Mouse (Mus musculus): ENCODE results near the gene Sumf1. TPM values are rescaled to one million over a fixed set of nuclear protein-coding genes. Genes with fewer than 3 reads are reported as not detected.

Gene Sumf1
- polyA plus RNA-seq, 1 experiment from 2014 or later, result 23.1 TPM

DNA sequence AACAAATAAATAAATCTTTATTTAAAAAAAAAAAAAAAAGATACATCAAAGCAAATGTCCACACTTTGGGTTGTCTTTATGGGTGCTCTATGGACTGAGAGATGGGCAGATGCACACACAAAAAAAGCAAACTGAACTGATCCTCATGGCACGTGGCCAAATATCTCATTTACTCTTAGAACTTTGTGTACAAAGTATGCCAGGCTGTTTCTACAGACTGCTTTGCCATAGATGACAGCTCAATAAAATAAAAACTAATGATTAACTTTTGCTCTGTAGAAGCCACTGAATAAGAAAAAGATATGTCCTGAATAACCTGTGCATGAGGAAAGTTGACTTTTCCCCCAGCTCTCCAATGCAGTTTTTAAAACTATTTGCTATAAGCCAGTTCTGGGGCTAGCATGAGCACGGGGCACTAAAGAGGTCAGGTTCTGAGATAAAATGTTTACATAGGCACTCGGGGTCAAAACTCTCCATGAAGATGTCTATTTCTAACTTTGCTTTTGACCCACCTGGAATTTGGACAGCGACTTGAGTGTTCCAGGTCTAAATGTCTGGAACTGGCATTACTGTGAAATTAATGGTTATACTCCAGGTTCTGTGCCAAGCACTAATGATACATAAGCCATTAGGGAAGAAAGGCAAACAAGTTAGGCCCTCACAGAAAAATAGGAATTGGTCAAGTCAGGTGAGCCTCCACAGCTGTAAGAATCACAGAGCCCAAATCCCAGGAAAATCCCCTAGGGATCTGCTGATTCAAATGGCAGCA, 44.5 kb downstream of the Sumf1 start:
- WGBS, result 50% methylated on average over 4 of the region's 4 CpGs
- H3K4me2 ChIP-seq, result no peak overlapping the region
- no peaks in the 10 kb centered on the region for H3K4me1 ChIP-seq
- no peaks in the 10 kb centered on the region for H3K9me3 ChIP-seq
- no peak overlapping the region for H3K27ac ChIP-seq
- H3K36me3 ChIP-seq, result no peaks in the 10 kb centered on the region
- peak; percentile 60; the same call in 1 of the 2 replicates for ATAC-seq (ENCODE audit: insufficient read depth, low FRiP score, low read depth)
- H3K9ac ChIP-seq, result no peak overlapping the region
- H3K27me3 ChIP-seq (replicated peaks), result no peaks in the 10 kb centered on the region
- no peak overlapping the region for H3K4me3 ChIP-seq (replicated peaks)

DNA sequence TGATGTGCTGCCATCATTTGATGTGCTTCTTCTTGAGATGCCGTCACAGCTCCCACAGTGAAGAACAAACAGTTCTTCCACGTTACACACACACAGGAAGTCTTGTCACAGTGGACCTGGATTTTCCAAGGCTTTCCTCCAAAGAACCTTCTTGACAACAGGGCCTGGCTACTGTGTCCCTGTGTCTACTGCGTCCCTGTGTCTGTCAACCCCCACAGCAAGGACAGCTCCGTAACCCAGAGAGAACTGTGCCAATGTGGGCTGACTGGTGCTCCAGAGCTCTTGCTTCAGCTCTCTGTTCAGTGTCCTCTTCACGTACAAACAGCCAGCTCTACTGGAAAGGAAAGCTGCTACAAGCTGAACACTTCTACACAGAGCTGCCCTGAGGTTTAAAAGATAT, 48.4 kb downstream of the Sumf1 start:
- 84% methylated on average over 5 of the region's 5 CpGs for WGBS
- no peak for ATAC-seq (ENCODE audit: insufficient read depth, low FRiP score, low read depth)
- Histone ChIP-seq H3K9me3 (no peaks in the 10 kb centered on the region), H3K36me3 (no peaks in the 10 kb centered on the region), H3K27me3 (replicated peaks) (no peaks in the 10 kb centered on the region), H3K9ac (no peak overlapping the region), H3K27ac (no peak overlapping the region), H3K4me1 (no peaks in the 10 kb centered on the region), H3K4me3 (replicated peaks) (no peak overlapping the region), H3K4me2 (no peak overlapping the region)

DNA sequence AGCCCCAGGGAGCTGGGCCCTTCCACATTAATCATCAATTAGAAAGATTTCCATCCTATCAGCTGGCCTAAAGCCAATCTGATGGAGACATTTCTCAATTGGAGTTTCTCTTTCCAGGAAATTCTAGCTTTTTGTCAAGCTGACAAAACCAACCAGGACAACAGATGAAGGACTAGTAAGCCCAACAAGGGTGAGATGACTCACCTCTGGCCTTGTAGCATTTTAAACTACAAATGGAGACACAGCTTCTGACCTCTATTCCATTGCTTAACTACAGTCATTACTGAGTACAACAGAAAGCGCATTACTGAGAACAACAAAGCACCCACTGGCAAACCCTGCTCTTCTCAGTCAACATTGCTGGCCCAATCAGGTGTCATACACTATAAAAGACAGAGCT, 49.1 kb downstream of the Sumf1 start:
- no peak overlapping the region for H3K4me3 ChIP-seq (replicated peaks)
- no peaks in the 10 kb centered on the region for H3K27me3 ChIP-seq (replicated peaks)
- no peak overlapping the region for H3K27ac ChIP-seq
- no peak for ATAC-seq (ENCODE audit: insufficient read depth, low FRiP score, low read depth)
- WGBS, result 91% methylated on average over 1 of the region's 1 CpGs
- no peak overlapping the region for H3K9ac ChIP-seq
- no peaks in the 10 kb centered on the region for H3K36me3 ChIP-seq
- no peaks in the 10 kb centered on the region for H3K9me3 ChIP-seq
- no peaks in the 10 kb centered on the region for H3K4me1 ChIP-seq
- H3K4me2 ChIP-seq, result no peak overlapping the region

DNA sequence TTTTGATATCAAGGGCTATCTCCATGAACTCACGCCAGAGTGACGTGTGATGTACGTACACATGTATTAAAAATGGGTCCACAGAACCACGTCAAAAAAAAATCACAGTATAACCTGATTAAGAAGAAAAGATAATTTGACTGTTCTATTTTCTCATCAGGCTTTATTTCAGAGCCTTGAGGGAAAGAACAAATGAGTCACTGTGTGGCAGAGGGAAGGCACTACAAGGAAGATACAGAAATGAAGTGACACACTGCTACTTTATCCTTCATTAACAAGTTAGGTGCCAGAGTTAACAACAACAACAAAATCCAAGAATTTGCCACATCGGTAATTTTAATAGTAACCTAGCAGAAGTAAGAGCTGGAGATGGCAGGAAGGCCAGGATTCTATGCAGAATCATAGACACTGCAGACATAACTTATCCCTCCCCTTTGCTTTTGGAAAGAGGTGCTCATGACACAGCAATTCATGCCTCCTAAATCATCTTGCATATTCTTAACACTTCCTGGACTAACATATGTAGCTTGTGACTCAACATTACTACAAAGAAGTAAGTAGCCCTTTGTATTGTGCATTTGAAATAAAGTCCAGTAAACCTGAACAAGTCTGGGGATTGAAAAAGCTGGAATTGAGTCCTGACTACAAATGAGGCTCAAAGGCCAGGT, 53.0 kb downstream of the Sumf1 start:
- no peaks in the 10 kb centered on the region for H3K4me1 ChIP-seq
- H3K4me2 ChIP-seq, result no peak overlapping the region
- H3K9ac ChIP-seq, result no peak overlapping the region
- no peak for ATAC-seq (ENCODE audit: insufficient read depth, low FRiP score, low read depth)
- no peaks in the 10 kb centered on the region for H3K9me3 ChIP-seq
- no peaks in the 10 kb centered on the region for H3K27me3 ChIP-seq (replicated peaks)
- H3K27ac ChIP-seq, result no peak overlapping the region
- WGBS, result 93% methylated on average over 5 of the region's 5 CpGs
- H3K4me3 ChIP-seq (replicated peaks), result no peak overlapping the region
- H3K36me3 ChIP-seq, result no peaks in the 10 kb centered on the region

DNA sequence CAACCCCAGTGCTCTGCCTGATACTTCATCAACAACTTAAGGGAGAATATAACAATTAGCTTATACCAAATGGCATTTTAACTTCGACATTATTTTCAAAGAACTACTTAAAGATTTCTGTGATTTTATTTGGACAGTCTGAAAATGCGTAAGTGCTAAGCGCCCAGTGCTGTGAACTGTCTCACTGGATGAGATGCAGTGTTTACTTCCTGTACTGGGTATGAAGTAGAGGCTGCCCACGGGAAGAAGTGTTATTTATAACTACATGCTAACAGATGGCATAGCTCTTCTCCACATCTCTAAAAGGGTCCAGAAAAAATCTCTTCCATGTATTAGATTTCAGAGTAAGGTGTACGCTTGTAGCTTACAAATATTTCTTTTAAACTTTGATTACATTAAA, 54.7 kb downstream of the Sumf1 start:
- 74% methylated on average over 5 of the region's 5 CpGs for WGBS
- H3K9me3 ChIP-seq, result no peaks in the 10 kb centered on the region
- H3K4me2 ChIP-seq, result no peak overlapping the region
- no peak overlapping the region for H3K4me3 ChIP-seq (replicated peaks)
- no peak overlapping the region for H3K27ac ChIP-seq
- no peak for ATAC-seq (ENCODE audit: insufficient read depth, low FRiP score, low read depth)
- no peaks in the 10 kb centered on the region for H3K27me3 ChIP-seq (replicated peaks)
- H3K9ac ChIP-seq, result no peak overlapping the region
- H3K4me1 ChIP-seq, result no peaks in the 10 kb centered on the region
- H3K36me3 ChIP-seq, result no peaks in the 10 kb centered on the region

DNA sequence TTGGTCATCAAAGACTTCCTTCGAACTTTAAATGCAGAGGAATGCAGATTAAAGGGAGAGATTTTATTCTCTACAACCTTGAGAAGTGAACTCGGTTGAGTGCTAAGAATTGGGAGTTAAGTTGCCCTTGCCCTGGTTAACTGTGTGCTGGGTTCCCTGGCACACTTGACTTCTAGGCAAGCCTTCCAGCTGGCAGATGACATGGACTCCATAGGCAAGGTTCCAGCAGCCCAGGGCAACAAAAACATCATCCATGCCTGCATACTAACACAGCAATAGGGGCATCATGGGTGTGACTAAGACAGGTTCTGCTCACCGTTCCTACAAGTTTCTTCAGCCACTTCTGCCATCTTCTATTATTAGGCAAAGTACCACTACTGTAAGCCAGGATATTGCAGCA, 58.8 kb downstream of the Sumf1 start:
- no peak overlapping the region for H3K9ac ChIP-seq
- no peak for ATAC-seq (ENCODE audit: insufficient read depth, low FRiP score, low read depth)

DNA sequence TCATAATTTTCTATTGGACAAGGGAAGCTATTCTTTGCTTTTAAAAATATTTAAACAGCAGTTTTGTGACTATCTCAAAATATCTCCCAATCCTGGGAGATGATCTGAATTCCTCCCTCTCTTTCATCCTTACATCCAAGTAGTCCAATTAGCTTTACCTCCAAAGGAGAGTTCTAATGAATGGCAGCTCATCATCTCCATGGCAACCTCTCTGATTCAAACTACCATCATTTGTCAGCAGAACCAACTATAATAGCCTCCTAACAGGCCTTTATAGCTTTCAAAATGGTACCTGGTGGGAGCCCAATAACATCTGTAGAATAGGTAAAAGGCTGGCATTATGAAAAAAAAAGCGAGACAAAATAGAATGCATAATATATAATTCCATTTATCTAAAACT, 59.9 kb downstream of the Sumf1 start:
- Histone ChIP-seq H3K27ac (no peak overlapping the region), H3K4me3 (replicated peaks) (no peak overlapping the region), H3K4me2 (no peak overlapping the region), H3K27me3 (replicated peaks) (no peaks in the 10 kb centered on the region), H3K4me1 (no peaks in the 10 kb centered on the region), H3K36me3 (no peaks in the 10 kb centered on the region), H3K9ac (no peak overlapping the region), H3K9me3 (no peaks in the 10 kb centered on the region)
- WGBS, result 85% methylated on average over 1 of the region's 1 CpGs
- no peak for ATAC-seq (ENCODE audit: insufficient read depth, low FRiP score, low read depth)

More for the DNA sequence above, 58.8 kb downstream of the Sumf1 start:
- H3K4me2 ChIP-seq, result no peak overlapping the region
- no peaks in the 10 kb centered on the region for H3K9me3 ChIP-seq
- H3K27me3 ChIP-seq (replicated peaks), result no peaks in the 10 kb centered on the region
- H3K27ac ChIP-seq, result no peak overlapping the region
- H3K36me3 ChIP-seq, result no peaks in the 10 kb centered on the region
- H3K4me3 ChIP-seq (replicated peaks), result no peak overlapping the region
- no peaks in the 10 kb centered on the region for H3K4me1 ChIP-seq
- 87% methylated on average over 3 of the region's 3 CpGs for WGBS

DNA sequence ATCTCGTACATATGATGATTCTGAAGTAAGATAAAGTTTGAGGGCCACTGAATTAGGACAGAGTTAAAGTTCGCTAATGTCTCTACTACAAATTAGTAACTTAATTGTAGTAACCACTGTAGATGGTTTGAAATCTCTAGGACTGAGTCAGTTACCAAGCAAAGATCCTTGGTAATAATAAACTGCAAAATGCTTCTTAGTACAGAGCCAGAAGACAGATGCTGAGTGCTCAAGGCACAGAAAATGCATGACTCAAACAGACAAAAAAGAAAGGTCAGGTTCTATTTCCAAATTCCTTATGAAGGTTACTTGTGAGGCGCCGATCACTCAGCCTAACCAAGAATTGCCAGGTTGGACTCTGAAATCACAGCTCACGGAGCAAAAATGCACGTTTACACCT, 67.5 kb downstream of the Sumf1 start:
- Histone ChIP-seq H3K9ac (no peak overlapping the region), H3K4me1 (no peaks in the 10 kb centered on the region), H3K9me3 (no peaks in the 10 kb centered on the region), H3K27me3 (replicated peaks) (no peaks in the 10 kb centered on the region), H3K4me3 (replicated peaks) (no peak overlapping the region), H3K27ac (no peak overlapping the region), H3K36me3 (no peaks in the 10 kb centered on the region), H3K4me2 (no peak overlapping the region)
- ATAC-seq (ENCODE audit: insufficient read depth, low FRiP score, low read depth), result no peak
- WGBS, result 89% methylated on average over 6 of the region's 6 CpGs

DNA sequence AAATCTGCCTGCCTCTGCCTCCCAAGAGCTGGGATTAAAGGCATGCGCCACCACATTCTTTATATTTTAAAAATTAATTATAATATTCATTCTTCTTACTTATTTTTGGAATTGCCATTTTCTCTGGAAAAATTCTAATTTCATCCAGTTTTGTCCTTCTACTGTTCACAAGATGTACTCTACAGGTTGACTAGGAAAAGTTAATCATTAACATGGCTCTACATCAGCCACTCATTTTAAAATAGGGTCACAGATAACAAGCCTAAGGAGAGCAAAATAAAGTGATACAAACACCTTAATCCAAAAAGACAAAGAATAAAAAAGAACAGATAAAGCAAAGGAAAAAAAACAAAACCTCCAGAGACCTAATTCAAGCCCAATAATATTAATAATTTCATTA, 70.4 kb downstream of the Sumf1 start:
- H3K9me3 ChIP-seq, result no peaks in the 10 kb centered on the region
- H3K36me3 ChIP-seq, result no peaks in the 10 kb centered on the region
- no peak for ATAC-seq (ENCODE audit: insufficient read depth, low FRiP score, low read depth)
- 93% methylated on average over 1 of the region's 1 CpGs for WGBS
- H3K4me1 ChIP-seq, result no peaks in the 10 kb centered on the region
- H3K27ac ChIP-seq, result no peak overlapping the region
- no peak overlapping the region for H3K4me2 ChIP-seq
- H3K9ac ChIP-seq, result no peak overlapping the region
- no peaks in the 10 kb centered on the region for H3K27me3 ChIP-seq (replicated peaks)
- H3K4me3 ChIP-seq (replicated peaks), result no peak overlapping the region

DNA sequence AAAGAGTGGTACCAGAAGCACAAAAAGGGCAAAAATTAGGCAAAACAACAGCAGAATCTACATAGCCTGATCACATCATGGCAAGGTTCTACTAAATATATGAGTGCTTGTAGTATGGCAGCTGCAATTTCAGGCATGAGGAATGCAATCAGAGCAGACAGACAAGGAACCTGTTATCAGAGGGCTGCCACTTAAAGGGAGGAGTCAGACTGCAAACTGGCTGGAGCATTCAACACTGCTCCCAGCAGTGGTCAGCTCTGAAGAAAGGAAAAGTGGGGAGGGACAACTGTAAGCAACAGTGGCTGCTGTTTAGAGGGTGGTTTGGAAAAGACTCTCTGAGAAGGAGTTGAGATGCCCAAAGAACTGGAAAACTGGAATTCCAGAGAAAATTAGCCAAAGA, 73.7 kb downstream of the Sumf1 start:
- H3K4me2 ChIP-seq, result no peak overlapping the region
- H3K4me1 ChIP-seq, result no peaks in the 10 kb centered on the region
- H3K36me3 ChIP-seq, result no peaks in the 10 kb centered on the region
- no peaks in the 10 kb centered on the region for H3K27me3 ChIP-seq (replicated peaks)
- H3K4me3 ChIP-seq (replicated peaks), result no peak overlapping the region
- no peak for ATAC-seq (ENCODE audit: insufficient read depth, low FRiP score, low read depth)
- H3K9ac ChIP-seq, result no peak overlapping the region
- H3K27ac ChIP-seq, result no peak overlapping the region
- no peaks in the 10 kb centered on the region for H3K9me3 ChIP-seq

DNA sequence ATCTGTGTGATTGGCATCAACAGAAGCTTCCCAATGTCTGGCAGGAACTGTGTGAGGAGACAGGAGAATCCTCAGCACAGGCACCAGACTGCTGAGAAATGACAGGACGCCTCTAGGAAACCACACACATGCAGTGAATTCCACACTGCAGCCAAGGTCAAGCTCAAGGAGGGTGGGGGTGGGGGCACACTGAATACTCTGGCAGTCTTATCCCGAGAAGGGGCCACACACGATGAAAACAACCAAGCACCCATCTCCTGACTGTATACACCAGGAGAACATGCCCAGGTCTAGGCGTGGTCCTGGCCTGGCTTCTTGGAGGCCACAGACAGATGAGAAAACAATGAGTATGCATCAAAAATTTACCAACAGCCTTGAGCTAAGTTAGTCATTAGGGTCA, 75.0 kb downstream of the Sumf1 start:
- no peak overlapping the region for H3K27ac ChIP-seq
- no peak for ATAC-seq (ENCODE audit: insufficient read depth, low FRiP score, low read depth)
- WGBS, result 68% methylated on average over 4 of the region's 4 CpGs

DNA sequence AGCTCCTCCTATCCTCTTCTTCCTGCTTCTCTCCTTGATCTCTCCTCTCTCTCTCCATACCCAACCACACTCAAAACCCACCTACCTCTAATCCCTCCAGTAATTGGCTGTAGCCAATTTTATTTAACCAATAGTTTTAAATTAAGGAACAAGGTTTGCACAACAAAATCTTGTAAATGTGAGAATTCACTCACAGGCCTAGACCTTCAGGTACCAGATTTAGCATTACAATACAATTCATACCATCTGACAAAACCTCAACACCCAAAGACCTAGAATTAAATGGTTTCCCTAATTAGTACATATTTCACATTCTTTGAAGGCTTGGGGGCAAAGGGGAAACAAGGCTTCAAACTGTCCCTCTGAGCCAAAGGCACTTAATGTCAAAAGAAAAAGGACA, 78.0 kb downstream of the Sumf1 start:
- no peak for ATAC-seq (ENCODE audit: insufficient read depth, low FRiP score, low read depth)
- no peaks in the 10 kb centered on the region for H3K27me3 ChIP-seq (replicated peaks)
- no peaks in the 10 kb centered on the region for H3K36me3 ChIP-seq
- H3K4me2 ChIP-seq, result no peak overlapping the region
- no peaks in the 10 kb centered on the region for H3K4me1 ChIP-seq
- no peak overlapping the region for H3K4me3 ChIP-seq (replicated peaks)
- H3K9me3 ChIP-seq, result no peaks in the 10 kb centered on the region
- no peak overlapping the region for H3K9ac ChIP-seq
- no peak overlapping the region for H3K27ac ChIP-seq

More for the DNA sequence above, 75.0 kb downstream of the Sumf1 start:
- Histone ChIP-seq H3K4me1 (no peaks in the 10 kb centered on the region), H3K9ac (no peak overlapping the region), H3K27me3 (replicated peaks) (no peaks in the 10 kb centered on the region), H3K36me3 (no peaks in the 10 kb centered on the region), H3K4me2 (no peak overlapping the region), H3K4me3 (replicated peaks) (no peak overlapping the region), H3K9me3 (no peaks in the 10 kb centered on the region)
